Mouse (Mus musculus) intestine, embryonic 16.5 days (tissue): Measurements from ENCODE around the gene Clasp2. TPM values are rescaled to one million over a fixed set of nuclear protein-coding genes. Genes with fewer than 3 reads are reported as not detected.
A peak's percentile ranks its signal among the peaks of the same experiment; 100 is the strongest.

Source experiments
- ATAC-seq: fragments of 200-750 bp; cut with Nextera tagmentation; 2 replicates; pipeline ENCODE4 v1.8.0; 2017; ENCODE audit warnings: moderate TSS enrichment, moderate library complexity
- H3K27ac ChIP-seq: fragments of 300-500 bp; sonication (generic); 2 replicates; pipeline ENCODE4 v1.5.1; 2014; ENCODE audit warnings: mild to moderate bottlenecking, low read length
- H3K27me3 ChIP-seq: fragments of 300-500 bp; sonication (generic); replicated peaks from 2 replicates; pipeline ENCODE4 v1.6.1; 2014; ENCODE audit warnings: low read length, control low read depth, mixed read lengths; ENCODE audit not compliant: control insufficient read depth, insufficient read depth
- H3K36me3 ChIP-seq: fragments of 300-500 bp; sonication (generic); 2 replicates; pipeline ENCODE4 v1.6.1; 2014; ENCODE audit warnings: low read length, control low read depth; ENCODE audit not compliant: control insufficient read depth, insufficient read depth
- H3K4me1 ChIP-seq: fragments of 300-500 bp; sonication (generic); 2 replicates; pipeline ENCODE4 v1.6.1; 2014; ENCODE audit warnings: low read length, control low read depth, mixed read lengths; ENCODE audit not compliant: control insufficient read depth, insufficient read depth
- H3K4me2 ChIP-seq: fragments of 300-500 bp; sonication (generic); 2 replicates; pipeline ENCODE4 v1.6.1; 2014; ENCODE audit warnings: low read depth, low read length, control low read depth
- H3K4me3 ChIP-seq: fragments of 300-500 bp; sonication (generic); 2 replicates; pipeline ENCODE4 v1.5.1; 2014; ENCODE audit warnings: mild to moderate bottlenecking, low read length
- H3K9ac ChIP-seq: fragments of 300-500 bp; sonication (generic); 2 replicates; pipeline ENCODE4 v1.6.1; 2014; ENCODE audit warnings: low read depth, low read length
- H3K9me3 ChIP-seq: fragments of 300-500 bp; sonication (generic); 2 replicates; pipeline ENCODE4 v1.6.1; 2016; ENCODE audit warnings: low read length, control low read depth; ENCODE audit not compliant: control insufficient read depth
- WGBS: fragments of 180-500 bp; shearing (Covaris S2); extraction: QIAGEN DNeasy Blood & Tissue Kit; methylation state at CpG from one replicate; pipeline ENCODE4 v1.1.7; 2014; 5-methylcytosine and 5-hydroxymethylcytosine counted together
- polyA plus RNA-seq: library from polyadenylated mRNA; unstranded; fragments of >200 nt; fragmentation: Nextera tagmentation; extraction: Ambion mirVana; gene quantifications from 2 replicates; pipeline ENCODE4 v1.2.1, GENCODE M21; 2015

Clasp2 gene
- polyA plus RNA-seq, 1 experiment from 2014 or later = 13.4 TPM

GRCm38 (mm10) chr9:113802734-113803133 is 61.5 kb downstream of the Clasp2 start:
- Histone ChIP-seq H3K9ac (no peak overlapping the region), H3K27me3 (no peaks in the 10 kb centered on the region), H3K9me3 (no peaks in the 10 kb centered on the region), H3K4me1 (0 out of 2 replicates have a peak, but pooled peaks cover 2% of the 10 kb centered on the region), H3K36me3 (no peaks in the 10 kb centered on the region), H3K27ac (no peak overlapping the region), H3K4me3 (no peak overlapping the region), H3K4me2 (no peak overlapping the region)
- 55% methylated on average over 3 of the region's 3 CpGs for WGBS
- ATAC-seq = no peak

- Histone ChIP-seq H3K9me3 (no peaks in the 10 kb centered on the region), H3K4me3 (no peak overlapping the region), H3K4me1 (0 out of 2 replicates have a peak, but pooled peaks cover 2% of the 10 kb centered on the region), H3K36me3 (no peaks in the 10 kb centered on the region), H3K27me3 (no peaks in the 10 kb centered on the region), H3K27ac (no peak overlapping the region), H3K9ac (no peak overlapping the region), H3K4me2 (no peak overlapping the region)
- no peak for ATAC-seq
- 59% methylated on average over 2 of the region's 2 CpGs for WGBS
These were observed 62.5 kb downstream of the Clasp2 start for GRCm38 (mm10) chr9:113803751-113804150.

- WGBS = 94% methylated on average over 1 of the region's 1 CpGs
- Histone ChIP-seq H3K36me3 (no peaks in the 10 kb centered on the region), H3K9ac (no peak overlapping the region), H3K4me2 (no peak overlapping the region), H3K9me3 (no peaks in the 10 kb centered on the region), H3K4me3 (no peak overlapping the region), H3K27ac (no peak overlapping the region), H3K27me3 (no peaks in the 10 kb centered on the region), H3K4me1 (0 out of 2 replicates have a peak, but pooled peaks cover 2% of the 10 kb centered on the region)
- ATAC-seq = no peak
These were observed 64.1 kb downstream of the Clasp2 start for GRCm38 (mm10) chr9:113805359-113805758.

- peaks cover 3% of the 10 kb centered on the region; the same call in 1 of the 2 replicates for H3K4me1 ChIP-seq
- H3K9ac ChIP-seq = no peak overlapping the region
- no peak for ATAC-seq
- H3K27ac ChIP-seq = no peak overlapping the region
- no peaks in the 10 kb centered on the region for H3K36me3 ChIP-seq
- H3K4me2 ChIP-seq = no peak overlapping the region
- no peak overlapping the region for H3K4me3 ChIP-seq
- WGBS = 46% methylated on average over 1 of the region's 1 CpGs
- no peaks in the 10 kb centered on the region for H3K27me3 ChIP-seq
- no peaks in the 10 kb centered on the region for H3K9me3 ChIP-seq
These were observed 70.1 kb downstream of the Clasp2 start for GRCm38 (mm10) chr9:113811327-113811726.

- peak overlapping the region; percentile 57; the same call in 1 of the 2 replicates for H3K27ac ChIP-seq
- H3K4me1 ChIP-seq = peaks cover 3% of the 10 kb centered on the region; the same call in 1 of the 2 replicates
- H3K9ac ChIP-seq = peak overlapping the region; percentile 48; the same call in 1 of the 2 replicates
- peak overlapping the region; percentile 39 for H3K4me3 ChIP-seq
- H3K36me3 ChIP-seq = no peaks in the 10 kb centered on the region
- H3K9me3 ChIP-seq = no peaks in the 10 kb centered on the region
- ATAC-seq = peak; percentile 83
- WGBS = 31% methylated on average over 9 of the region's 9 CpGs
- peak overlapping the region; percentile 50 for H3K4me2 ChIP-seq
- H3K27me3 ChIP-seq = no peaks in the 10 kb centered on the region
These were observed 70.8 kb downstream of the Clasp2 start for GRCm38 (mm10) chr9:113811957-113812670.

GRCm38 (mm10) chr9:113812671-113813001 is 71.4 kb downstream of the Clasp2 start:
- H3K27ac ChIP-seq = no peak overlapping the region
- H3K9ac ChIP-seq = no peak overlapping the region
- WGBS = 64% methylated on average over 4 of the region's 4 CpGs
- H3K4me1 ChIP-seq = peaks cover 3% of the 10 kb centered on the region; the same call in 1 of the 2 replicates
- peak overlapping the region; percentile 50 for H3K4me2 ChIP-seq
- 0 out of 2 replicates have a peak, but pooled peaks have one; percentile 7 for ATAC-seq
- no peaks in the 10 kb centered on the region for H3K36me3 ChIP-seq
- no peaks in the 10 kb centered on the region for H3K27me3 ChIP-seq
- H3K9me3 ChIP-seq = no peaks in the 10 kb centered on the region
- peak overlapping the region; percentile 39 for H3K4me3 ChIP-seq

- no peaks in the 10 kb centered on the region for H3K9me3 ChIP-seq
- no peak overlapping the region for H3K4me3 ChIP-seq
- no peak overlapping the region for H3K9ac ChIP-seq
- H3K27me3 ChIP-seq = no peaks in the 10 kb centered on the region
- no peak overlapping the region for H3K4me2 ChIP-seq
- no peak overlapping the region for H3K27ac ChIP-seq
- no peaks in the 10 kb centered on the region for H3K36me3 ChIP-seq
- H3K4me1 ChIP-seq = peaks cover 3% of the 10 kb centered on the region; the same call in 1 of the 2 replicates
- ATAC-seq = no peak
- 80% methylated on average over 5 of the region's 5 CpGs for WGBS
These were observed 71.8 kb downstream of the Clasp2 start for GRCm38 (mm10) chr9:113813086-113813485.

- Histone ChIP-seq H3K4me1 (peaks cover 2% of the 10 kb centered on the region; the same call in 1 of the 2 replicates), H3K27me3 (no peaks in the 10 kb centered on the region), H3K4me3 (no peak overlapping the region), H3K4me2 (no peak overlapping the region), H3K9ac (no peak overlapping the region), H3K27ac (no peak overlapping the region), H3K36me3 (no peaks in the 10 kb centered on the region), H3K9me3 (no peaks in the 10 kb centered on the region)
- no peak for ATAC-seq
- 76% methylated on average over 2 of the region's 2 CpGs for WGBS
These were observed 74.6 kb downstream of the Clasp2 start for GRCm38 (mm10) chr9:113815836-113816235.

GRCm38 (mm10) chr9:113822150-113822549 is 80.9 kb downstream of the Clasp2 start:
- Histone ChIP-seq H3K9me3 (no peaks in the 10 kb centered on the region), H3K36me3 (no peaks in the 10 kb centered on the region), H3K27ac (no peak overlapping the region), H3K27me3 (no peaks in the 10 kb centered on the region), H3K9ac (no peak overlapping the region), H3K4me2 (no peak overlapping the region), H3K4me1 (no peaks in the 10 kb centered on the region), H3K4me3 (no peak overlapping the region)
- WGBS = 68% methylated on average over 1 of the region's 1 CpGs
- ATAC-seq = no peak
